In genomic region chr3:128337031-128337430, GRCm38 (mm10) we compare ENCODE assay signal across 8 mouse cellular contexts.
DNase-seq lines count a peak whose midpoint lies in the region; ATAC-seq and TF ChIP-seq lines count a peak whose summit lies in the region.

No protein-coding gene starts in this region.

- 0 out of 2 replicates have a peak, but pooled peaks have one; percentile 35 for TF ChIP-seq EP300 in heart, adult 2 months (IDR thresholded peaks at IDR 0.05; ENCODE audit: insufficient read depth, low read depth, low read length)

- H3K4me2 ChIP-seq in kidney, embryonic 14.5 days (replicated peaks; ENCODE audit: low read depth, low read length) = no peak overlapping the region
- H3K4me2 ChIP-seq in limb, embryonic 12.5 days = no peak overlapping the region
- no peak overlapping the region for H3K4me2 ChIP-seq in midbrain, postnatal 0 days (ENCODE audit: low read depth, low read length, poor library complexity, severe bottlenecking)

- intact Hi-C loops in heart, adult 2 months (cut with DNase I) = loop anchor here (2.0 to 10.0 kb wide), 2 partner anchors 152 to 334 kb away; no protein-coding TSS in a partner anchor

- peak; percentile 86 for DNase-seq in 3T3-L1 (ENCODE audit: low read depth, low spot score)
- DNase-seq in adrenal gland, adult 8-10 months = peak; percentile 40
- peak; percentile 78 for DNase-seq in embryo, embryonic 9.5 days (ENCODE audit: extremely low spot score)
- peak; percentile 20 to 29 for DNase-seq in heart, adult 2 months
- peak; percentile 94 for DNase-seq in midbrain, postnatal 0 days (ENCODE audit: low spot score)
- peak; percentile 81 for DNase-seq in telencephalon, adult 2 months (ENCODE audit: low read depth, low spot score)

- peak; percentile 79 for TF ChIP-seq CTCF in heart, adult 2 months (IDR thresholded peaks at IDR 0.05)
- TF ChIP-seq CTCF in midbrain, postnatal 0 days (IDR thresholded peaks at IDR 0.05) = peak; percentile 99

- no peak overlapping the region for H3K4me3 ChIP-seq in heart, adult 2 months
- no peak overlapping the region for H3K4me3 ChIP-seq in kidney, embryonic 14.5 days (ENCODE audit: low read length)
- H3K4me3 ChIP-seq in limb, embryonic 12.5 days (replicated peaks) = no peak overlapping the region
- H3K4me3 ChIP-seq in midbrain, postnatal 0 days (ENCODE audit: low read depth, low read length) = no peak overlapping the region

- no peak overlapping the region for H3K9ac ChIP-seq in heart, adult 2 months (ENCODE audit: low read depth, low read length)
- H3K9ac ChIP-seq in kidney, embryonic 14.5 days (ENCODE audit: low read depth, low read length) = no peak overlapping the region
- H3K9ac ChIP-seq in limb, embryonic 12.5 days (replicated peaks) = no peak overlapping the region
- H3K9ac ChIP-seq in midbrain, postnatal 0 days (replicated peaks; ENCODE audit: low read length, poor library complexity, severe bottlenecking) = no peak overlapping the region

- no peaks in the 10 kb centered on the region for H3K4me1 ChIP-seq in heart, adult 2 months (ENCODE audit: control insufficient read depth, insufficient read depth, low read length)
- H3K4me1 ChIP-seq in kidney, embryonic 14.5 days (ENCODE audit: control insufficient read depth, insufficient read depth, low read length) = no peaks in the 10 kb centered on the region
- H3K4me1 ChIP-seq in limb, embryonic 12.5 days (replicated peaks) = no peaks in the 10 kb centered on the region
- no peaks in the 10 kb centered on the region for H3K4me1 ChIP-seq in midbrain, postnatal 0 days (ENCODE audit: insufficient read depth, low read length)

- TF ChIP-seq POLR2A in heart, adult 2 months (IDR thresholded peaks at IDR 0.05; ENCODE audit: insufficient read depth, low read depth, low read length) = no peak

- no peaks in the 10 kb centered on the region for H3K9me3 ChIP-seq in kidney, embryonic 14.5 days (ENCODE audit: control insufficient read depth, low read length)
- no peaks in the 10 kb centered on the region for H3K9me3 ChIP-seq in limb, embryonic 12.5 days
- H3K9me3 ChIP-seq in midbrain, postnatal 0 days (ENCODE audit: low read length) = no peaks in the 10 kb centered on the region

- H3K79me2 ChIP-seq in heart, adult 2 months (replicated peaks; ENCODE audit: control insufficient read depth, insufficient read depth, low read length) = no peaks in the 10 kb centered on the region

- H3K27me3 ChIP-seq in heart, adult 2 months (ENCODE audit: control insufficient read depth, insufficient read depth, low read length) = no peaks in the 10 kb centered on the region
- H3K27me3 ChIP-seq in kidney, embryonic 14.5 days (ENCODE audit: control insufficient read depth, insufficient read depth, low read length) = no peaks in the 10 kb centered on the region
- H3K27me3 ChIP-seq in limb, embryonic 12.5 days = peaks cover 11% of the 10 kb centered on the region
- H3K27me3 ChIP-seq in midbrain, postnatal 0 days (ENCODE audit: insufficient read depth, low read length) = no peaks in the 10 kb centered on the region

- 20% methylated on average over 5 of the region's 5 CpGs for WGBS in heart, adult 2 months
- WGBS in kidney, embryonic 14.5 days = 27% methylated on average over 5 of the region's 5 CpGs
- 20% methylated on average over 5 of the region's 5 CpGs for WGBS in limb, embryonic 12.5 days
- 26% methylated on average over 5 of the region's 5 CpGs for WGBS in midbrain, postnatal 0 days

- no peaks in the 10 kb centered on the region for H3K36me3 ChIP-seq in heart, adult 2 months (ENCODE audit: control insufficient read depth, insufficient read depth, low read length)
- H3K36me3 ChIP-seq in kidney, embryonic 14.5 days (ENCODE audit: control insufficient read depth, insufficient read depth, low read length) = no peaks in the 10 kb centered on the region
- H3K36me3 ChIP-seq in limb, embryonic 12.5 days = no peaks in the 10 kb centered on the region
- no peaks in the 10 kb centered on the region for H3K36me3 ChIP-seq in midbrain, postnatal 0 days (ENCODE audit: insufficient read depth, low read length)

- H3K27ac ChIP-seq in heart, adult 2 months = no peak overlapping the region
- H3K27ac ChIP-seq in kidney, embryonic 14.5 days (ENCODE audit: low read depth, low read length) = no peak overlapping the region
- H3K27ac ChIP-seq in limb, embryonic 12.5 days = no peak overlapping the region
- H3K27ac ChIP-seq in midbrain, postnatal 0 days (ENCODE audit: low read depth, low read length) = no peak overlapping the region

- peak; percentile 92 for ATAC-seq in kidney, embryonic 14.5 days (ENCODE audit: low FRiP score, low TSS enrichment)
- ATAC-seq in limb, embryonic 12.5 days (ENCODE audit: insufficient number of reproducible peaks, insufficient read depth, low FRiP score, low TSS enrichment, low read depth) = peak; percentile 78
- peak; percentile 73 for ATAC-seq in midbrain, postnatal 0 days (ENCODE audit: low FRiP score)

Comparison
In these comparisons a context has a peak if more than half of its experiments do, and no peak if none do; other contexts are left out.
1. DNase-seq: peak in every context shown above with its lines; median percentile 94 in midbrain, postnatal 0 days; 86 in 3T3-L1; 81 in telencephalon, adult 2 months; 78 in embryo, embryonic 9.5 days; 40 in adrenal gland, adult 8-10 months; 24 in heart, adult 2 months.